Mouse (Mus musculus) layer of hippocampus, postnatal 10 days (tissue): ENCODE data around the gene Zfp687. TPM values are rescaled to one million over a fixed set of nuclear protein-coding genes. Genes with fewer than 3 reads are reported as not detected.

ENCODE experiments used
- DNase-seq, 2 experiments: peaks; one replicate each; pipeline ENCODE4 v3.0.0; 2021; ENCODE audit warnings: low spot score in 2 of 2
- microRNA-seq, 2 experiments: library from miRNA; unstranded; fragments of <30 nt; microRNA quantifications; one replicate each; pipeline ENCODE4 v1.2.0; 2021
- total RNA-seq, 2 experiments: library from RNA; stranded (reverse); gene quantifications; 2 replicates each; pipeline ENCODE4 v1.2.3; 2021

The Zfp687 gene
- total RNA-seq, 2 experiments from 2014 or later: 26.4 to 30.8 TPM

DNA sequence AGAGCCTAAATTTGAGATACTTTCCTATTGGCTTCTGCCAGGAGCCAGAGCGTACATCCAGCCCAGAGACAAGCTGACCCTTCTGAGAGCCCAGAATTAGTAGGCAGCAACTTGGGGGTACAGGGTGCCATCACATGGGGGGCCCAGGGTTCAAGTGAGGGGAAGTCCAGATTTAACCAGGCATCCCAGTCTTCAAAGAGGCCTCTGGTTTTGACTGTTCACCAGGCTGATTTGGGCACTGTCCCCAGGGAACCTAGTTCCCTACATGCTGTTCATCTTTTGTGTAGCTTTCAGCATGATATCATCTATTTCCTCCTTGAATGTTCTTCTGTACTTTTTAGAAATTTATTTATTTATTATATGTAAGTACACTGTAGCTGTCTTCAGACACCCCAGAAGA lies 50.3 kb downstream of the Zfp687 start:
- no peak for DNase-seq

DNA sequence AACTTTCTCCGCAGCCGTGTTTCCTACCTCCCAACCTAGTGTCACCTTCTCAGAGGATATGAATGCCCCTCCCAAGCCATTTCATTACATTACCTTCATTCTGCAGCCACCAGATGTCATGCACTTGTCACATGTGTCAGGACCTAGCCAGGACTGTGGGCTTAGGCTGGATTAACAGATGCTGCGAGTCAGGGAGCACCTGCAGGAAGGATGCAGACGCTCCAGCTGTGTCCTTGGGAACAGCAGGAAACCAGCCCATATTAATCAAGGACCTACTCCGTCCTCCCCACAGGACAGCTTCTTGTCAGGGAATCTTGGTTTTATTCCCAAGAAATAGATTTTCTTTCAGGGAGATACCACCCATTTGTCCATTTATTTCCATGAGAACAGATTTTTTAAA lies 54.9 kb downstream of the Zfp687 start:
- DNase-seq: no peak

DNA sequence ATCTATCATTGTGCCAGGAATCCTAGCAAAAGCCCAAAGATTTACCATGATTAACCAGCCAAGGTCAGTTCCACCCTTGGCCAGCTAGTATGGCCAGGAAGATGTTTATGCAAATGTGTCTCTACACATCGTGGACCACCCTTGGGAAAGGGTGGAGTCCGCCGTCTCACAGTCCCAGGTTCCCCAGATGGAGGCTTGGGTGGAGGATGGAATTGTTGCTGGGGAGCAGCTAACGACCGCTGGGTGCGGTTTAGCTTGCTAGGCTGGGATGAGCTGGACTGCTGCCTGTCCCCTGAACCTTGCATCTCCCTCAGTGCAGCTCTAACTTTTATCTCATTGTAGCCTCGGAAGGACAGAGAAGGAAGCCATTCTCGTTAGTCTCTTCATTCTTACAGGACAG lies 55.4 kb downstream of the Zfp687 start:
- DNase-seq: no peak

DNA sequence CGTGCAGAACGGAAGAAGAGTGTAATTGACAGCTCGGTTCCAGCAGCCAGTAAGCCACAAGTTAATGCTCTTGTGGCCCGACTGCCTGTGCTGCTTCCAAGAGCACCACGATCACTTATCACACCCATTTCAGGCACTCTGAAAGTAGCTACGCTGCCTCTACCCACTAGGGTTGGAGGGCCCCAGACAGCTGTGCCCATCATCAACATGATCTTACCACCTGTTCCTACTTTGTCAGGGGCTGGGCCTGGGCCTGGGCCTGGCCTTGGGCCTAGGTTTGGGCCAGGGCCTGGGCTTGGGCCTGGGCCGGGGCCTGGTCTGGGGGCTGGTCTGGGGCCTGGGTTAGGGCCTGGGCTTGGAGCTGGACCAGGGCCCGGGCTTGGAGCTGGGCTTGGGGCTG lies 57.0 kb downstream of the Zfp687 start:
- DNase-seq: no peak

Small RNA genes lying within 50 kb of the gene (microRNA-seq; reads per million reads assigned to microRNA genes)
- gene Mir7013: 2.7 to 3.6 reads per million in 2 experiments

Other genes starting within 250 kb of the Zfp687 start
- 1 to 10 TPM; 6.3 to 8.6 TPM for gene Cgn, start 229.0 kb downstream of the Zfp687 start, total RNA-seq
- 10 to 100 TPM; 56.0 to 57.3 TPM for gene Pogz, start 177.9 kb downstream of the Zfp687 start, total RNA-seq
- 100 to 1,000 TPM; 289 to 312 TPM for gene Psmb4, start 128.5 kb downstream of the Zfp687 start, total RNA-seq
- gene Selenbp1, start 82.4 kb downstream of the Zfp687 start, total RNA-seq: 1 to 10 TPM; 4.8 to 5.2 TPM
- 10 to 100 TPM; 20.1 to 21.3 TPM for gene Rfx5, start 61.4 kb downstream of the Zfp687 start, total RNA-seq
- gene Pi4kb, start 40.7 kb downstream of the Zfp687 start, total RNA-seq: 10 to 100 TPM; 46.5 to 50.7 TPM
- 100 to 1,000 TPM; 160 to 174 TPM for gene Psmd4, start 27.2 kb upstream of the Zfp687 start, total RNA-seq
- gene Pip5k1a, start 91.5 kb upstream of the Zfp687 start, total RNA-seq: 10 to 100 TPM; 34.5 to 41.9 TPM
- gene Vps72, start 95.6 kb upstream of the Zfp687 start, total RNA-seq: 10 to 100 TPM; 44.4 to 47.7 TPM
- gene Tmod4, start 109.0 kb upstream of the Zfp687 start, total RNA-seq: under 1 TPM in 1 of 2 experiments, not detected in 1; 0.85 TPM
- 10 to 100 TPM; 37.5 to 41.8 TPM for gene Scnm1, start 118.6 kb upstream of the Zfp687 start, total RNA-seq
- gene Lysmd1, start 118.6 kb upstream of the Zfp687 start, total RNA-seq: 10 to 100 TPM; 22.4 to 24.6 TPM
- 1 to 10 TPM; 3.0 TPM for gene Tnfaip8l2, start 126.9 kb upstream of the Zfp687 start, total RNA-seq
- 10 to 100 TPM; 71.4 to 75.0 TPM for gene Sema6c, start 145.0 kb upstream of the Zfp687 start, total RNA-seq
- gene Gabpb2, start 202.5 kb upstream of the Zfp687 start, total RNA-seq: 10 to 100 TPM; 10.1 to 10.6 TPM
- gene Cdc42se1, start 213.3 kb upstream of the Zfp687 start, total RNA-seq: 10 to 100 TPM; 79.8 to 80.1 TPM
- 100 to 1,000 TPM; 621 to 626 TPM for gene Mllt11, start 216.7 kb upstream of the Zfp687 start, total RNA-seq
- under 1 TPM; 0.16 to 0.18 TPM for gene Gm128, start 226.2 kb upstream of the Zfp687 start, total RNA-seq
- gene Bnipl, start 235.7 kb upstream of the Zfp687 start, total RNA-seq: under 1 TPM in 1 of 2 experiments, not detected in 1; 0.25 TPM